Mouse (Mus musculus) cerebellum, adult 2 months (tissue): ENCODE data around the gene Stk39.

Source experiments
- CTCF ChIP-seq: fragments of 200-500 bp; IDR thresholded peaks from 2 replicates; pipeline ENCODE4 v1.5.1; 2011; ENCODE audit warnings: low read depth, mild to moderate bottlenecking, control low read depth, low read length, moderate library complexity, borderline replicate concordance; ENCODE audit not compliant: insufficient read depth
- POLR2A ChIP-seq: fragments of 200-500 bp; IDR thresholded peaks from 2 replicates; pipeline ENCODE4 v1.6.1; 2011; ENCODE audit warnings: low read length, control low read depth, borderline replicate concordance; ENCODE audit not compliant: insufficient read depth

- no peak for TF ChIP-seq CTCF
- TF ChIP-seq POLR2A = no peak
Observed at GRCm38 (mm10) chr2:68176425-68176824, 295.6 kb downstream of the Stk39 start.
